Mouse (Mus musculus) frontal cortex, adult 2 months (tissue): ENCODE measurements around the gene Syt1. TPM values are rescaled to one million over a fixed set of nuclear protein-coding genes. Genes with fewer than 3 reads are reported as not detected.

Experiments used
- DNase-seq, 2 experiments: peaks; one replicate each; pipeline ENCODE4 v3.0.0; 2022; ENCODE audit warnings: low spot score in 1 of 2; ENCODE audit errors: extremely low spot score in 1 of 2
- polyA plus RNA-seq: library from polyadenylated mRNA; depleted of rRNA; stranded (reverse); fragments of >200 nt; gene quantifications from 2 replicates; pipeline ENCODE4 v1.2.3, GENCODE M21; 2012

The Syt1 gene
- polyA plus RNA-seq, 1 experiment: 663 TPM

GRCm38 (mm10) chr10:108776735-108777134 lies 234.0 kb downstream of the Syt1 start:
- no peak for DNase-seq

DNA sequence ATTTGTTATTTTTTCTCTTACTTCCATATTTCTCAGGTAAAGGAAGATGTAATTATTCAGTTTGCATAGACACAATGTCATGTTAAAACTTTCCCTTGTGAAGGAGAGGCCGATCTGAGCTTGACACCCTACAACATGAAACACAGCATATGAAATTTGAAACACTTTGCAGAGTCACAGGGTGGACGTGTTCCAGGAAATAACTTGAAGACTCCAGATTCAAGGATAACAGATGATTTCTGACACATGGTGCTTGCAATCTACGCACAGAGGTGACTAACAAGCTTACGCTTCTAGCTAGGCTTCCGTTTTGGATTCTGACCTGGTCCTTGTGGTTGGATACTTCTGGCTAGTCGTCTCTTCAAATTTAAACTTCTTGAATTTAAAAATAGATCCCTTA lies 239.7 kb downstream of the Syt1 start:
- DNase-seq: peak in 1 of 2 experiments; percentile 31

- no peak for DNase-seq
Measured at GRCm38 (mm10) chr10:108765564-108765963, 245.2 kb downstream of the Syt1 start.

- peak; percentile 30 to 31 for DNase-seq
Measured at GRCm38 (mm10) chr10:108763722-108764121, 247.1 kb downstream of the Syt1 start.

GRCm38 (mm10) chr10:108753304-108753703 lies 257.5 kb downstream of the Syt1 start:
- DNase-seq: no peak

- DNase-seq: no peak
Measured at GRCm38 (mm10) chr10:108743759-108744158, 267.0 kb downstream of the Syt1 start.

GRCm38 (mm10) chr10:108733982-108734381 lies 276.8 kb downstream of the Syt1 start:
- peak in 1 of 2 experiments; percentile 57 for DNase-seq

DNA sequence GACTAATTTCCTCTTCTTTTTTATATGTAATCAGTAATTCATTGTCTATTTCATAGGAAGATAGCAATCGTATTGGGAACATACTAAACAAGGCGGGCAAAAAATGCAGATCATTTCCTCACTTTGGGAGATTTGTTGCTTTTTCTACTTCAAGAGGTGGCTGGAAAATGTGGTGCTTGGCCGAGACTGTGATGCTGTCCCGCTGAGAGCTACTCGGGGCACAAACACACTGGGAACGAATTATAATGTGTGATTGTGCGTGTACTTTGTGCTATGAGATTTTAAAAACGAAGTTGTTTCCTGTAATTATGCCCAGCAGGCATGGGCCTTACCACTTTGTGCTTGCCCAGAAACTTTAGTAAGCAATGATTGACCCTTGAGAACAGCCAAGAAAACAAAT lies 281.8 kb downstream of the Syt1 start:
- DNase-seq: no peak

GRCm38 (mm10) chr10:108726391-108726790 lies 284.4 kb downstream of the Syt1 start:
- no peak for DNase-seq

GRCm38 (mm10) chr10:108724878-108725277 lies 285.9 kb downstream of the Syt1 start:
- peak in 1 of 2 experiments; percentile 60 for DNase-seq

DNA sequence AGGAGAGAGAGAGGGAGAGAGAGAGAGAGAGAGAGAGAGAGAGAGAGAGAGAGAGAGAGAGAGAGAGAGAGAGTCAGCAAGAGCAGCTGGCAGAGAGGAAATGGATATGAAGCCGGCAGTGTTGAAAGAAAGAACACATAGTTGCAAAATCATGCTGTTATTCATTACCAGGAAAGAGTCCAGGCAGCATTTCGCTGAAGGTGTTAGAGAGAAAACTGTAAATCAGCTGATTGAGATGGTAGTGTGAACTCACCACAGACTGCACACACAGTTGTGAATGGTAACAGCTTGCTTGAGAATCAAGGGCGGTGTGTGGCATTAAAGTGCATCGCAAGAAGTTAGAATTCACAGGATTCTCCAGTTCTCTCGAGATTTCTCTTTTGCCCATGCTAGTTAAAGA lies 300.3 kb downstream of the Syt1 start:
- peak; percentile 71 to 76 for DNase-seq

DNA sequence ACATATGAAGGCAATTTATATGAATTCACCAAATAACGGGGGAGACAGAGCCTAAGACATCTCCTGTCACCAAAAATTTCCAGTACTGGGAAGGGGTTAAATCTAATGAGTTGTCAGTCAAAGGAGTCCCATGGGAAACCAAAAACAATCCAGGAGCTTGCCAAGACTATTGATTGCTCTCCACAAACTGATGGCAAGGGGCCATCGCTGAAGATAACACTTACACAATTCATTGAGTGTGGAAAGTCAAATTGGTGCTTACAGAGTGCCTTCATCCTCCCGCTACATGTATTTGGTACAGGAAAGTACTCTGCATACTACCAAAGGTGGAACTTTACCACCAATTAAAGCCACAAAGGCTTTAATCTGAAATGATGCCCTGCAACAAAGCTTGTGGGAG lies 305.1 kb downstream of the Syt1 start:
- no peak for DNase-seq

DNA sequence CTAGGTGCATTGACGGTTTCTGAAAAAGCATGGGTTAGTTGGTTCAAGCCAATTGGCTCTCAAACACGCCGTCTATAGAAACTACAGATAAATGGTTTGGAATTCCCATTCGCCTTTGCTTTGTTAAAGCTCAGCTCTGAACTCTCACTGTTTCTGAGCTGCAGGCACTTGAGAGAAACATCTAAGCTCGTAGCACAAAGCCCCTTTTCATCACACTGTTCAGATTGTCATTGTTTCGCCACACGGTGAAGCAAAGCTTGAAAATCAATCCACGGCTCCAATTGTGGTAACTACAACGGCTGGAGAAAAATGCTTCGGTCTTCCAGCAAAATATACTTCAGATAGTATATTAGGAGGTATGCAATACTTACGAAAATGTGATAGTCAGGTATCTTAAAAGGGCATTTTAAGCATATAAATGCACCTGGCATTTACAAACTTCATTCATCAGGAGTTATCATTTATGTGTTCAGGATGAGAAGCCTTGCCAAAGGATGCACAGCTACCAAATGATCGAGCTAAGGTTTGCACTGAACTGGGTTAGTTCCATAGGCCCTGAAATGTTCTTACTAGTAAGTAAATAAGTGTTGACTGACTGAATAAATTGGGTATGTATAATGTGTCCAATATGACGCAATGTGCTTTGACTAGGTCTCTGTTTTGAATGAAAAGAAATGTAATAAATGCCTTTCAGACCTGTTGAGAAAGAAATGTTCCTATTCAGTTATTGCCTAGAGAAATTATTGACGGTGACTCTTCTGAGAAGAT lies 309.2 kb downstream of the Syt1 start:
- no peak for DNase-seq

DNA sequence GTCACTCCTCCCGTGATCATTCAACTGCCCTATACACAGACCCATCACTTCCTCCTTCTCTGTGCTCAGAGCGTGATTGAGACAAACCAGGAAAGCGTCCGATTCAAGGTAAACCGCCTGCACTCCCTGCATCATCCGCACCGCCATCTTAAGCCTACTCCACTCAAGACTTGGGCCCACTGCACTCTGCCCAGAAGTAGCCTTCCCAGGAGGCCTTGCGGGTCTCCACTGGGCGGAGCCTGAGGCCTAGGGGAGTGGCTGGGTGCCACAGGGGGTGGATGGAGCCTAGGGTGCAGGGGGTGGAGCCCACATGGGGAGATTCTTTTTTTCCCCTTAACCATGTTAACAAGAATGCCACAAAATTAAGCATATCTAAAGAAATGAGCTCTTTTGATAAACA lies 310.8 kb downstream of the Syt1 start, which contains the start of gene Gm5136:
TSS of gene Gm5136 (minus strand) at position 215 of the 400 bp plus-strand sequence.
- no peak for DNase-seq

DNA sequence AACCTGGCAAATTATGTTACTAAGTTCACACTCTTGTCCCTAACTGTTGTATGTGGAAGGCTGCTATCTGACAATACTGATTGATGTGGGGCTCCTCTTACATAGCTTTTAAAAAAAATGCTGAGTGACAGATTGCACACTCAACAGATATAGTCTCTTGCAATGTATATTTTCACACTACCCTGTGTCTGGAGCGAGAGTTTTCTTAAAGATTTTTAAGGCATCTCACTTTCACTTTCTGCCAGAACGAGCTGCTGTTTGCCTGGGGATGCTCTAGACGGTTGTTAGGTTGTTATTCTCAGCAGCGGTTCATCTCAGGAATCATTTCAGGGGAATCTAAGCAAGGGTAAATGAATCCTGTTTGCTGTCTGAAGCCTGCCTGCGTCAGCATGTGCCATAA lies 313.7 kb downstream of the Syt1 start:
- no peak for DNase-seq

- DNase-seq: no peak
Measured at GRCm38 (mm10) chr10:108690954-108691353, 319.8 kb downstream of the Syt1 start.

- DNase-seq: no peak
Measured at GRCm38 (mm10) chr10:108686696-108687095, 324.1 kb downstream of the Syt1 start.

GRCm38 (mm10) chr10:108679675-108680390 lies 330.9 kb downstream of the Syt1 start:
- DNase-seq: peak in 1 of 2 experiments; percentile 70

DNA sequence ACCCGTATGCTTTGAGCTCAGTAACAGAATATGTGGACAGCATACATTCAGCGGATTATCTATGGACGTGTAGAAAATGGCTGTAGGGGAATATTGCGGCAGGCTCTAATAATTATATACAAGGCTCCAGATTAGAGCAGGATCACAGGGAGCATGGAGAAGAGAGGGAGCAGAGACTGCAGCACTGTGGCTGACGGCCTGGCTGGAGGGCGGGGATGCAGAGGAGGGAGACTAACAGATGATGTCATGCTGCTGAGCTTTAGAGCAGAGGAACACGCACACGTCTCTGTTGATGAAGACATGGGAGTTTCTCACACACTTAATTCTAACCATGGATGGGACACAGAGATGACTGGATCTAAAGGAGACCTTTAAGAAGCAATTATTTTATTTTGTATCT lies 333.7 kb downstream of the Syt1 start:
- no peak for DNase-seq

GRCm38 (mm10) chr10:108668944-108669343 lies 341.8 kb downstream of the Syt1 start:
- DNase-seq: no peak

DNA sequence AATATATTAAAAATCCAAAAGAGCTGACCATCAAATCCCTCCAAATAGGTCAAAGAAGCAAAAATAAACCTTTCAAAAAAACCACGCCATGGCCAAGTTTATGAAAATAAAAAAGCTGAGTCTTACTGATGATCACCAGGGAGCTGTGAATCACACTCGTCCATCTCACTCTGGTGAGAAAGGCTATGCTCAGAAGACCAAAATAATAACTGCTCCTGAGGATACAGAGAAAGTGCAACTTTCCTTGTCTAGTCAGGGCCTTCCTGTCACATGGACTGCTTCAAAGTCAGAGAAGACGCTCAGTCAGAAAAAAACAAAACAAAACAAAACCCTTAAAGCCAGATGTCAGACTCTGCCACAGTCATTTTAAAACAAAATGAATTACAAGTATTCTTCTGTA lies 350.5 kb downstream of the Syt1 start:
- DNase-seq: peak in 1 of 2 experiments; percentile 41

GRCm38 (mm10) chr10:108658300-108658699 lies 352.5 kb downstream of the Syt1 start:
- peak in 1 of 2 experiments; percentile 34 for DNase-seq
